Mouse (Mus musculus): ENCODE data around the gene Oxld1.

Oxld1 gene

GRCm38 (mm10) chr11:120457772-120458751, at the start of gene Oxld1, which contains the start of gene Ccdc137:
Oxld1 (minus strand) TSS chr11:120458068.
Ccdc137 (plus strand) TSS chr11:120458115.
- DNase-seq (ENCODE audit: low spot score) = peak; percentile 76

GRCm38 (mm10) chr11:120506899-120507298, 49.0 kb upstream of the Oxld1 start:
- no peak for DNase-seq (ENCODE audit: low spot score)

- no peak for DNase-seq (ENCODE audit: low spot score)
Observed at GRCm38 (mm10) chr11:120505661-120506060, 47.8 kb upstream of the Oxld1 start.

- no peak for DNase-seq (ENCODE audit: low spot score)
Observed at GRCm38 (mm10) chr11:120501701-120502100, 43.8 kb upstream of the Oxld1 start.

GRCm38 (mm10) chr11:120501018-120501417, 43.1 kb upstream of the Oxld1 start:
- no peak for DNase-seq (ENCODE audit: low spot score)

GRCm38 (mm10) chr11:120500357-120500756, 42.5 kb upstream of the Oxld1 start:
- DNase-seq (ENCODE audit: low spot score) = peak; percentile 63

GRCm38 (mm10) chr11:120499894-120500293, 42.0 kb upstream of the Oxld1 start:
- no peak for DNase-seq (ENCODE audit: low spot score)

- DNase-seq (ENCODE audit: low spot score) = peak; percentile 48
Observed at GRCm38 (mm10) chr11:120498891-120499290, 41.0 kb upstream of the Oxld1 start.

- DNase-seq (ENCODE audit: low spot score) = no peak
Observed at GRCm38 (mm10) chr11:120498226-120498625, 40.4 kb upstream of the Oxld1 start.

GRCm38 (mm10) chr11:120497436-120497835, 39.6 kb upstream of the Oxld1 start:
- peak; percentile 69 for DNase-seq (ENCODE audit: low spot score)

GRCm38 (mm10) chr11:120493911-120494310, 36.0 kb upstream of the Oxld1 start:
- DNase-seq (ENCODE audit: low spot score) = no peak

GRCm38 (mm10) chr11:120493351-120493750, 35.5 kb upstream of the Oxld1 start:
- no peak for DNase-seq (ENCODE audit: low spot score)

- DNase-seq (ENCODE audit: low spot score) = no peak
Observed at GRCm38 (mm10) chr11:120492878-120493203, 35.0 kb upstream of the Oxld1 start.

GRCm38 (mm10) chr11:120492024-120492877, 34.4 kb upstream of the Oxld1 start:
- peak; percentile 41 for DNase-seq (ENCODE audit: low spot score)

- DNase-seq (ENCODE audit: low spot score) = peak; percentile 91
Observed at GRCm38 (mm10) chr11:120491317-120492023, 33.6 kb upstream of the Oxld1 start, which contains the start of gene Slc25a10. Slc25a10 (plus strand) TSS chr11:120491840.

- DNase-seq (ENCODE audit: low spot score) = no peak
Observed at GRCm38 (mm10) chr11:120490291-120491046, 32.6 kb upstream of the Oxld1 start.

- peak; percentile 51 for DNase-seq (ENCODE audit: low spot score)
Observed at GRCm38 (mm10) chr11:120489054-120489761, 31.3 kb upstream of the Oxld1 start.

- no peak for DNase-seq (ENCODE audit: low spot score)
Observed at GRCm38 (mm10) chr11:120488516-120488915, 30.6 kb upstream of the Oxld1 start.

- no peak for DNase-seq (ENCODE audit: low spot score)
Observed at GRCm38 (mm10) chr11:120485251-120485650, 27.4 kb upstream of the Oxld1 start.

GRCm38 (mm10) chr11:120484265-120484981, 26.6 kb upstream of the Oxld1 start, which contains the start of gene Mrpl12:
Mrpl12 (plus strand) TSS chr11:120484613.
- DNase-seq (ENCODE audit: low spot score) = peak; percentile 88

All from ovary, postnatal 36 days (tissue).